Mouse (Mus musculus) myocyte (in vitro differentiated cells): ENCODE measurements around the gene Epp13. TPM values are rescaled to one million over a fixed set of nuclear protein-coding genes. Genes with fewer than 3 reads are reported as not detected.
"Not testable (repeated sequence)": the region's sequence is repeated elsewhere in the genome, so short reads cannot be mapped to it uniquely, and the experiment has no call there.

ENCODE experiments used
- H3K27me3 ChIP-seq: one replicate; pipeline ENCODE4 v1.6.1; 2011; ENCODE audit not compliant: control insufficient read depth, insufficient read depth, insufficient read length
- H3K36me3 ChIP-seq: one replicate; pipeline ENCODE4 v1.6.1; 2011; ENCODE audit not compliant: control insufficient read depth, insufficient read depth
- H3K4me2 ChIP-seq: one replicate; pipeline ENCODE4 v1.6.1; 2011; ENCODE audit warnings: low read depth, control low read depth
- H3K4me3 ChIP-seq: one replicate; pipeline ENCODE4 v1.5.1; 2011; ENCODE audit warnings: mild to moderate bottlenecking, control low read depth, moderate library complexity
- H3K79me2 ChIP-seq: one replicate; pipeline ENCODE4 v1.6.1; 2011; ENCODE audit not compliant: control insufficient read depth, insufficient read depth
- H3ac ChIP-seq: one replicate; pipeline ENCODE4 v1.6.1; 2011; ENCODE audit not compliant: control insufficient read depth, insufficient read length
- CEBPB ChIP-seq: IDR thresholded peaks from 2 replicates; pipeline ENCODE4 v1.6.1; 2011; ENCODE audit warnings: mild to moderate bottlenecking, moderate library complexity; ENCODE audit not compliant: poor library complexity, insufficient read depth, severe bottlenecking
- E2F4 ChIP-seq: IDR thresholded peaks from one replicate; pipeline ENCODE4 v1.6.1; 2011; ENCODE audit warnings: mild to moderate bottlenecking, control low read depth, moderate library complexity; ENCODE audit not compliant: insufficient read depth
- MAX ChIP-seq: IDR thresholded peaks from one replicate; pipeline ENCODE4 v1.6.1; 2011; ENCODE audit warnings: low read depth, mild to moderate bottlenecking, control low read depth
- MYOD1 ChIP-seq, 3 experiments: IDR thresholded peaks; one replicate each; pipeline ENCODE4 v1.6.1; 2011; ENCODE audit warnings: control low read depth in 2 of 3, low read depth in 2 of 3, mild to moderate bottlenecking in 2 of 3, moderate library complexity in 1 of 3; ENCODE audit not compliant: insufficient read length in 2 of 3, control insufficient read depth in 1 of 3
- MYOG ChIP-seq, 3 experiments: IDR thresholded peaks; one replicate each; pipeline ENCODE4 v1.6.1; 2011; ENCODE audit warnings: control low read depth in 2 of 3, low read depth in 2 of 3, mild to moderate bottlenecking in 2 of 3; ENCODE audit not compliant: insufficient read length in 2 of 3, control insufficient read depth in 1 of 3, insufficient read depth in 1 of 3
- POLR2A ChIP-seq: IDR thresholded peaks from one replicate; pipeline ENCODE4 v1.6.1; 2011; ENCODE audit warnings: low read depth, mild to moderate bottlenecking, control low read depth, moderate library complexity; ENCODE audit not compliant: insufficient read length
- POLR2AphosphoS2 ChIP-seq: IDR thresholded peaks from one replicate; pipeline ENCODE4 v1.6.1; 2011; ENCODE audit warnings: low read depth, control low read depth; ENCODE audit not compliant: insufficient read length
- REST ChIP-seq: IDR thresholded peaks from one replicate; pipeline ENCODE4 v1.6.1; 2011; ENCODE audit warnings: mild to moderate bottlenecking, control low read depth, moderate library complexity; ENCODE audit not compliant: insufficient read depth, insufficient read length
- SRF ChIP-seq: IDR thresholded peaks from one replicate; pipeline ENCODE4 v1.6.1; 2011; ENCODE audit warnings: low read depth; ENCODE audit not compliant: control insufficient read depth, insufficient read length
- TCF12 ChIP-seq: IDR thresholded peaks from one replicate; pipeline ENCODE4 v1.6.1; 2011; ENCODE audit warnings: mild to moderate bottlenecking, control low read depth; ENCODE audit not compliant: poor library complexity, insufficient read depth, severe bottlenecking
- TCF3 ChIP-seq: IDR thresholded peaks from one replicate; pipeline ENCODE4 v1.6.1; 2011; ENCODE audit warnings: low read depth, control low read depth; ENCODE audit not compliant: insufficient read length
- USF1 ChIP-seq: IDR thresholded peaks from one replicate; pipeline ENCODE4 v1.6.1; 2011; ENCODE audit warnings: low read depth, mild to moderate bottlenecking, control low read depth, moderate library complexity
- polyA plus RNA-seq: library from polyadenylated mRNA; unstranded; fragments of >200 nt; fragmentation: generic; extraction: Trizol; gene quantifications from one replicate; pipeline ENCODE4 v1.2.1, GENCODE M21; 2012; ENCODE audit warnings: missing spikeins

The Epp13 gene
- polyA plus RNA-seq, 1 experiment = not detected

GRCm38 (mm10) chr7:6254451-6254850 lies 1.9 kb downstream of the Epp13 start:
- H3ac ChIP-seq = no peak overlapping the region
- H3K79me2 ChIP-seq = no peaks in the 10 kb centered on the region
- H3K4me2 ChIP-seq = no peak overlapping the region
- no peaks in the 10 kb centered on the region for H3K36me3 ChIP-seq
- no peak overlapping the region for H3K4me3 ChIP-seq
- no peaks in the 10 kb centered on the region for H3K27me3 ChIP-seq
- TF ChIP-seq MYOG (IDR thresholded peaks at IDR 0.05; ENCODE audit: control insufficient read depth in 1 of 3, insufficient read depth in 1 of 3, insufficient read length in 2 of 3, low read depth in 2 of 3) (no peak), REST (no peak), CEBPB (no peak), USF1 (no peak), MAX (no peak), SRF (no peak), POLR2AphosphoS2 (no peak), MYOD1 (IDR thresholded peaks at IDR 0.05; ENCODE audit: control insufficient read depth in 1 of 3, insufficient read length in 2 of 3, low read depth in 2 of 3) (no peak), TCF3 (no peak), E2F4 (no peak), POLR2A (no peak), TCF12 (no peak)

- Histone ChIP-seq H3K4me2 (no peak overlapping the region), H3K4me3 (no peak overlapping the region), H3K79me2 (no peaks in the 10 kb centered on the region), H3K36me3 (no peaks in the 10 kb centered on the region), H3ac (no peak overlapping the region), H3K27me3 (no peaks in the 10 kb centered on the region)
- TF ChIP-seq TCF12 = no peak
These were observed 4.9 kb downstream of the Epp13 start for GRCm38 (mm10) chr7:6257386-6257785.

- Histone ChIP-seq H3K36me3 (no peaks in the 10 kb centered on the region), H3K79me2 (no peaks in the 10 kb centered on the region), H3ac (no peak overlapping the region), H3K27me3 (no peaks in the 10 kb centered on the region), H3K4me2 (no peak overlapping the region), H3K4me3 (no peak overlapping the region)
- TF ChIP-seq TCF12 (no peak), E2F4 (no peak), MYOG (IDR thresholded peaks at IDR 0.05; ENCODE audit: control insufficient read depth in 1 of 3, insufficient read depth in 1 of 3, insufficient read length in 2 of 3, low read depth in 2 of 3) (no peak), USF1 (no peak), SRF (no peak), POLR2AphosphoS2 (no peak), MYOD1 (IDR thresholded peaks at IDR 0.05; ENCODE audit: control insufficient read depth in 1 of 3, insufficient read length in 2 of 3, low read depth in 2 of 3) (no peak)
These were observed 6.0 kb downstream of the Epp13 start for GRCm38 (mm10) chr7:6258232-6259220.

- not testable (repeated sequence) for H3K4me3 ChIP-seq, H3K27me3 ChIP-seq, H3K4me2 ChIP-seq, H3K36me3 ChIP-seq, H3K79me2 ChIP-seq, H3ac ChIP-seq
These were observed 7.5 kb downstream of the Epp13 start for GRCm38 (mm10) chr7:6260004-6260403.

- no peaks in the 10 kb centered on the region for H3K27me3 ChIP-seq
- H3K36me3 ChIP-seq = no peaks in the 10 kb centered on the region
- TF ChIP-seq SRF (no peak), CEBPB (no peak), POLR2A (no peak), MYOD1 (IDR thresholded peaks at IDR 0.05; ENCODE audit: control insufficient read depth in 1 of 3, insufficient read length in 2 of 3, low read depth in 2 of 3) (no peak)
- no peak overlapping the region for H3K4me3 ChIP-seq
- no peaks in the 10 kb centered on the region for H3K79me2 ChIP-seq
- no peak overlapping the region for H3ac ChIP-seq
- H3K4me2 ChIP-seq = no peak overlapping the region
These were observed 9.6 kb downstream of the Epp13 start for GRCm38 (mm10) chr7:6262120-6262519.

GRCm38 (mm10) chr7:6262984-6263383 lies 10.5 kb downstream of the Epp13 start:
- Histone ChIP-seq H3K4me3 (no peak overlapping the region), H3K4me2 (no peak overlapping the region), H3ac (no peak overlapping the region), H3K79me2 (no peaks in the 10 kb centered on the region), H3K36me3 (no peaks in the 10 kb centered on the region), H3K27me3 (no peaks in the 10 kb centered on the region)
- TF ChIP-seq CEBPB = no peak
- TF ChIP-seq TCF12 = no peak
- TF ChIP-seq MYOD1 (IDR thresholded peaks at IDR 0.05; ENCODE audit: control insufficient read depth in 1 of 3, insufficient read length in 2 of 3, low read depth in 2 of 3) = no peak
- no peak for TF ChIP-seq MYOG (IDR thresholded peaks at IDR 0.05; ENCODE audit: control insufficient read depth in 1 of 3, insufficient read depth in 1 of 3, insufficient read length in 2 of 3, low read depth in 2 of 3)
- TF ChIP-seq E2F4 = no peak
- no peak for TF ChIP-seq REST
- TF ChIP-seq POLR2AphosphoS2 = no peak
- TF ChIP-seq MAX = no peak
- no peak for TF ChIP-seq POLR2A
- TF ChIP-seq TCF3 = no peak
- TF ChIP-seq SRF = no peak
- TF ChIP-seq USF1 = no peak
